Mouse (Mus musculus) kidney, adult 2 months (tissue): ENCODE measurements at regions not wholly inside any gene's neighbourhood (a gene's known extent, or its start where the extent isn't known, plus 50 kb on each side); places are given as distances from the start of the nearest gene placed in this dataset.

Experiments used
- CTCF ChIP-seq: fragments of 200-500 bp; conservative IDR thresholded peaks from 2 replicates; pipeline ENCODE4 v1.5.1; 2011; ENCODE audit warnings: low read depth, mild to moderate bottlenecking, control low read depth, low read length, moderate library complexity, mixed read lengths; ENCODE audit not compliant: insufficient read depth, insufficient read length
- POLR2A ChIP-seq: fragments of 200-500 bp; IDR thresholded peaks from one replicate; pipeline ENCODE4 v1.6.1; 2011; ENCODE audit warnings: low read depth, low read length, control low read depth

DNA sequence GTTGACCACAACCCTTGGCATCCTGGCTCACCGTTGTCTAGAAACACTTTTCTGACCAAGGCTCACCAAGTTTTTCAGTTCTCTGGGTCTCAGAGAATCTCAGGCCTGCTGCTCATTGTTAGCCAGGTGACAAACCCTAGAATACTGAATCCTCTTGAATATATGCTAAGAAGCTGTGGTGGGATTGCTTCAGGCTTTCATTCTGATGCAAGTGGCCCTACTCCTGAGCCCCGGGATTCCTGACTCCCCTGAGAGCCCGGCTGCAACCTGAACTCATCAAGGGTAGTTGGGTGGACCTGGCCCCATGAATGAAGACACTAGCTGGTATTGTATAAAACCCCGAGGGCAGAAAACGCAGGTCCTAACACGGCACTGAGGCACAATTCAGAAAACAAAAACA is 70.6 kb downstream of the Rtl1 start:
- TF ChIP-seq CTCF (no peak), POLR2A (no peak)
